Mouse (Mus musculus): ENCODE data around the gene Naf1. TPM values are rescaled to one million over a fixed set of nuclear protein-coding genes. Genes with fewer than 3 reads are reported as not detected.
A peak's percentile ranks its signal among the peaks of the same experiment; 100 is the strongest.

Gene Naf1
- 52.9 and 59.6 TPM in 2 replicates for polyA plus RNA-seq (2011; ENCODE audit: insufficient read depth, insufficient read length, low read depth, missing spikeins)

- Histone ChIP-seq H3K4me1 (ENCODE audit: control insufficient read depth, insufficient read depth, low read length) (peaks cover 2% of the 10 kb centered on the region), H3K27me3 (ENCODE audit: control insufficient read depth, insufficient read depth, low read length, poor library complexity, severe bottlenecking) (no peaks in the 10 kb centered on the region), H3K9ac (ENCODE audit: low read depth, poor library complexity, severe bottlenecking) (peak within 1 kb of the TSS; percentile 100), H3K9me3 (replicated peaks; ENCODE audit: control insufficient read depth, insufficient read depth, low read length, poor library complexity, severe bottlenecking) (no peaks in the 10 kb centered on the region), H3K27ac (ENCODE audit: insufficient read depth, low read length) (no peak within 1 kb of the TSS), H3K4me3 (ENCODE audit: low read depth, low read length) (peak within 1 kb of the TSS; percentile 78), H3K36me3 (ENCODE audit: control insufficient read depth, insufficient read depth, low read length, poor library complexity, severe bottlenecking) (peaks cover 28% of the 10 kb centered on the region)
- TF ChIP-seq POLR2A (IDR thresholded peaks at IDR 0.05; ENCODE audit: insufficient read depth, low read length) = peak; percentile 38
- no peak for TF ChIP-seq CTCF (IDR thresholded peaks at IDR 0.05; ENCODE audit: low read depth, low read length)
- 0 out of 2 replicates have a peak, but pooled peaks have one; percentile 40 for TF ChIP-seq EP300 (IDR thresholded peaks at IDR 0.05; ENCODE audit: insufficient read depth, low read depth, low read length)
Measured at GRCm38 (mm10) chr8:66860023-66860422, at the start of gene Naf1. Gene Naf1 (plus strand): TSS chr8:66860217.

GRCm38 (mm10) chr8:66860921-66861588 lies 1.0 kb downstream of the Naf1 start:
- Histone ChIP-seq H3K27ac (ENCODE audit: insufficient read depth, low read length) (no peak overlapping the region), H3K4me1 (ENCODE audit: control insufficient read depth, insufficient read depth, low read length) (peaks cover 2% of the 10 kb centered on the region), H3K9ac (ENCODE audit: low read depth, poor library complexity, severe bottlenecking) (peak overlapping the region; percentile 100), H3K4me3 (ENCODE audit: low read depth, low read length) (peak overlapping the region; percentile 78), H3K27me3 (ENCODE audit: control insufficient read depth, insufficient read depth, low read length, poor library complexity, severe bottlenecking) (no peaks in the 10 kb centered on the region), H3K9me3 (replicated peaks; ENCODE audit: control insufficient read depth, insufficient read depth, low read length, poor library complexity, severe bottlenecking) (no peaks in the 10 kb centered on the region), H3K36me3 (ENCODE audit: control insufficient read depth, insufficient read depth, low read length, poor library complexity, severe bottlenecking) (peaks cover 35% of the 10 kb centered on the region)
- TF ChIP-seq CTCF (IDR thresholded peaks at IDR 0.05; ENCODE audit: low read depth, low read length) = no peak
- no peak for TF ChIP-seq POLR2A (IDR thresholded peaks at IDR 0.05; ENCODE audit: insufficient read depth, low read length)
- no peak for TF ChIP-seq EP300 (IDR thresholded peaks at IDR 0.05; ENCODE audit: insufficient read depth, low read depth, low read length)

- no peak overlapping the region for H3K27ac ChIP-seq (ENCODE audit: insufficient read depth, low read length)
- H3K9ac ChIP-seq (ENCODE audit: low read depth, poor library complexity, severe bottlenecking) = peak overlapping the region; percentile 100
Measured at GRCm38 (mm10) chr8:66861589-66862500, 1.8 kb downstream of the Naf1 start.

GRCm38 (mm10) chr8:66863761-66864160 lies 3.7 kb downstream of the Naf1 start:
- no peaks in the 10 kb centered on the region for H3K27me3 ChIP-seq (ENCODE audit: control insufficient read depth, insufficient read depth, low read length, poor library complexity, severe bottlenecking)
- H3K9me3 ChIP-seq (replicated peaks; ENCODE audit: control insufficient read depth, insufficient read depth, low read length, poor library complexity, severe bottlenecking) = no peaks in the 10 kb centered on the region
- peaks cover 3% of the 10 kb centered on the region for H3K4me1 ChIP-seq (ENCODE audit: control insufficient read depth, insufficient read depth, low read length)
- H3K9ac ChIP-seq (ENCODE audit: low read depth, poor library complexity, severe bottlenecking) = no peak overlapping the region
- H3K36me3 ChIP-seq (ENCODE audit: control insufficient read depth, insufficient read depth, low read length, poor library complexity, severe bottlenecking) = peaks cover 52% of the 10 kb centered on the region
- H3K27ac ChIP-seq (ENCODE audit: insufficient read depth, low read length) = no peak overlapping the region
- TF ChIP-seq CTCF (IDR thresholded peaks at IDR 0.05; ENCODE audit: low read depth, low read length) = no peak
- no peak for TF ChIP-seq POLR2A (IDR thresholded peaks at IDR 0.05; ENCODE audit: insufficient read depth, low read length)
- no peak for TF ChIP-seq EP300 (IDR thresholded peaks at IDR 0.05; ENCODE audit: insufficient read depth, low read depth, low read length)
- H3K4me3 ChIP-seq (ENCODE audit: low read depth, low read length) = no peak overlapping the region

More at GRCm38 (mm10) chr8:66861589-66862500, 1.8 kb downstream of the Naf1 start:
- TF ChIP-seq CTCF (IDR thresholded peaks at IDR 0.05; ENCODE audit: low read depth, low read length) (no peak), POLR2A (IDR thresholded peaks at IDR 0.05; ENCODE audit: insufficient read depth, low read length) (no peak), EP300 (IDR thresholded peaks at IDR 0.05; ENCODE audit: insufficient read depth, low read depth, low read length) (no peak)
- H3K9me3 ChIP-seq (replicated peaks; ENCODE audit: control insufficient read depth, insufficient read depth, low read length, poor library complexity, severe bottlenecking) = no peaks in the 10 kb centered on the region
- no peaks in the 10 kb centered on the region for H3K27me3 ChIP-seq (ENCODE audit: control insufficient read depth, insufficient read depth, low read length, poor library complexity, severe bottlenecking)
- peaks cover 3% of the 10 kb centered on the region for H3K4me1 ChIP-seq (ENCODE audit: control insufficient read depth, insufficient read depth, low read length)
- H3K36me3 ChIP-seq (ENCODE audit: control insufficient read depth, insufficient read depth, low read length, poor library complexity, severe bottlenecking) = peaks cover 41% of the 10 kb centered on the region
- peak overlapping the region; percentile 78 for H3K4me3 ChIP-seq (ENCODE audit: low read depth, low read length)

GRCm38 (mm10) chr8:66865120-66865519 lies 5.1 kb downstream of the Naf1 start:
- Histone ChIP-seq H3K4me1 (ENCODE audit: control insufficient read depth, insufficient read depth, low read length) (peaks cover 3% of the 10 kb centered on the region), H3K27ac (ENCODE audit: insufficient read depth, low read length) (peak overlapping the region; percentile 72), H3K9ac (ENCODE audit: low read depth, poor library complexity, severe bottlenecking) (no peak overlapping the region), H3K4me3 (ENCODE audit: low read depth, low read length) (no peak overlapping the region), H3K36me3 (ENCODE audit: control insufficient read depth, insufficient read depth, low read length, poor library complexity, severe bottlenecking) (peaks cover 52% of the 10 kb centered on the region), H3K27me3 (ENCODE audit: control insufficient read depth, insufficient read depth, low read length, poor library complexity, severe bottlenecking) (no peaks in the 10 kb centered on the region), H3K9me3 (replicated peaks; ENCODE audit: control insufficient read depth, insufficient read depth, low read length, poor library complexity, severe bottlenecking) (no peaks in the 10 kb centered on the region)
- TF ChIP-seq POLR2A (IDR thresholded peaks at IDR 0.05; ENCODE audit: insufficient read depth, low read length) (no peak), EP300 (IDR thresholded peaks at IDR 0.05; ENCODE audit: insufficient read depth, low read depth, low read length) (0 out of 2 replicates have a peak, but pooled peaks have one; percentile 26), CTCF (IDR thresholded peaks at IDR 0.05; ENCODE audit: low read depth, low read length) (no peak)

Data from ES-Bruce4 (cell line).